Mouse (Mus musculus): ENCODE results near the gene Rnd1. TPM values are rescaled to one million over a fixed set of nuclear protein-coding genes. Genes with fewer than 3 reads are reported as not detected.

The Rnd1 gene
- 1 to 10 TPM; 3.8 to 5.4 TPM for total RNA-seq (2023)

DNA sequence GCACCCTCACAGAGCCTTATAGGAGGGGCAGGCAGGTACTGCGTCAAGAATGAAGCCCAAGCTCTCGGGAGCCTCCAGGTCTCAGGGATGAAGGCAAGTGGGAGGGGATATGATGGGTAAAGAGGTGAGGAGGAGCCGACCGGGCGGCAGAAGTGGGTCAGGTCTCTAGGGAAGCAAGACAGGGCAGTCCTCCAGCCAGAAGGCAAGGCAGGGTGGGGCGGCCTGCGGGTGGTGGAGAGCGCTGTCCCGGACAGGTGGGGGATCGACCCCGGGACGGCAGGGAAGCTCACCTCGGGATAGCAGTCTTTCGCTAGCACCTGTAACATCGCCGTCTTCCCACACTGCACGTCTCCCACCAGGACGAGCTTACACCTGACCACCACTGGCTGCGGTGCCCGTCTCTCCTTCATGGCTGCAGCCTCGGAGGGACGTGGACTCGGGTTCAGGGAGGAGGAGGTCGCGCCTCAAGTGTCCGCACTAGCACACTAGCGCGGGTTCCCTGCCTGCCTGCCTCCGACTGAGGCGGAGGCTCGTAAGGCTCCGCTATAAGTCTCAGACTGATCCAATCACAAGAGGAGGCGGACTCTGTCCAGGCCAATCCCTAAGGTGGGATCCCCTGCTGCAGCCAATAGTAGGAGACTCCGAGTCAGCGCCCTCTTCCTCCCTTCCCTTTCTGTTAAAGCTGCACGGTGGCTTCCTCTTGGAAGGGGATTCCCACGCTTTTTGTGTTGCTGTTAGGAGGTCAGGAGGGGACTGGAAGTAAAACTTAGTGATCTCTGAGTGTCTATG, at the start of gene Rnd1:
Gene Rnd1 (minus strand): TSS at position 522 of the 789 bp plus-strand sequence.

DNA sequence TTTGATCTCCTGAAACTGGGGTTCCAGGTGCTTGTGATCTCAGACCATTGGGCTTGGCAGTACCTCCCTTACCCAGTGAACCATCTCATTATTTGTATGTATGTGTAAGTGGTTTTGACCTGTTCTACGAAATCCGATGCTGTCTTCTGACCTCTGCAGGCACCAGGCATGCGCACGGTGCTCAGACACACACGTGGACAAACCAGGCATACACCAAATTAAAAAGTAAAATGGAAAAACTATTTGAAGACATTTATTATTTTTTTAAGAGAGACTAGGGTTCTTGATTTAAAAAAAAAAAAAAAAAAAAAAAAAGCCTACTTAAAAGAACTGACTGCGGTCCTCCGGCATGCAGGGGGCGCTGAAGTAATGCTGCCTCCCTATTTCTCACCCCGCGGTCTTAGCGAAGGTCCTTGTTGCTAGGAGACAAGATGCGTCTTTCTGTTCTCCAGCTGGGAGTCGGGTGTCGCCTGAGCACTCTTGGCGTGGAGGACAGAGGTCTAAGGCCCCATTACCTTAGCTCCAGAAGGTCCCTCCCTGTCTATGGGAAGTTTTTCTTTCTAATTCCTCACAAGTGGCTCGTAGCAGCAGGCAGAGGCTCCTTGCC, 30.6 kb upstream of the Rnd1 start, which contains the start of gene Ccdc65:
Gene Ccdc65 (plus strand): TSS at position 442 of the 607 bp plus-strand sequence.

DNA sequence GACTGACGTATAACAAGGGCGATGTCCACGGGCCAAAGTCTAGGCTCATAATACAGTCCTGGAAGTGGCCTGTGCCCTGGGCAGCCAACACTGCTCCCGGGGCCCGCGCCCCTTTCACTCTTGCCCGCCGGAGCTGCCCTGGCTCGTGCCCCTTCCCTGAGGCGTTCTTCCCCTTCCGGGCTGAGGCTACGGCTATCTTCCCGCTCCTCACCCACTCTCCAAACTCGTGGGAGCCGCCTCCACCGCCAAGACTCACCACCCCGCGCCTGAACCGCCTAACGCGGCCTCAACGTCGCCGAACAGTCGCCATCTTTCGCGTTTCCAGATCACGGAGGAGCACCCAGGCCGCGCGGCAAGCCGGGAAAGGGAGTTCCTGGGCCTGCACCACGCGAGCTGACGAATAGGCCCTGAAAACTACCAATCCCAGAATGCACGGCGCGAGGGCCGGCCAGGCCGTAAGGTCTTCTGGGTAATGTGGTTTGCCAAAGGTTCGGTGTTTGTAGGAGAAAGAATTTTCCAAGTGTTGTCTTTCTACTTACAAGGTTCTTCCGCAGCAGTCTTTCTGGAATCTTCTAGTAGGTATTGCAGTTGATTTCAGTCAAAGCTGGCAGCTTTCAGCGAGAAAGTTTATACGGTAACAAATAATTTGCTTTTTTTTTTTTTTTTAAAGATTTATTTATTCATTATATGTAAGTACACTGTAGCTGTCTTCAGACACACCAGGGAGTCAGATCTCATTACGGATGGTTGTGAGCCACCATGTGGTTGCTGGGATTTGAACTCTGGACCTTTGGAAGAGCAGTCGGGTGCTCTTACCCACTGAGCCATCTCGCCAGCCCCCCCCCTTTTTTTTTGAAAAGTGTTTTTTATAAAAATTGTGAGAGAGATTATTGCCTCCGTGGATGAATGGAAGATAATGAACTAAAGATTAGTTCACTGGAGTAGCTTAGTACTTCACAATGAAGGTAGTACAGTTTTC, 14.4 kb downstream of the Rnd1 start, which contains the start of gene Ddx23:
Gene Ddx23 (minus strand): TSS at position 328 of the 979 bp plus-strand sequence.

DNA sequence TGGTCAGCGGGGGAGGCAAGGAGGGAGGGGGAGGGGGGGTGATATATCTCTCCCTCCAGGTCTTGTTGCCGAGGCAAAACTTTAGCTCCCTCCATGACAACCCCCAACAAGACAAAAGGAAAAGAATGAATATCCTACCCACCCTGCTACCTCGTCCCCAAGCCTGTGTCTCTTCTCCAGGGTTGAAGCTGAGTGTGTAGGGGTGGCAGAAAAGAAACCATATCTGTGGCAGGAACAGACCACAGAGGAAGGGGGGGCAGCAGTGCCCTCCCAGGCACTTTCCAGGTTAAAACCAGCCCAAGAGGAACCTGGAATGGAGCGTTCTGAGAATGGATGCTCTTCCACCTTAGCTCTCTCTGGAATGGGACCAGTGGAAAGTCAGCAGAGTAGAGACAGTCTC, 46.7 kb downstream of the Rnd1 start, which contains the start of gene Cacnb3:
Gene Cacnb3 (plus strand): TSS at position 301 of the 400 bp plus-strand sequence.

Other genes starting within 250 kb of the Rnd1 start
- not detected for gene Olfr282, start 246.2 kb downstream of the Rnd1 start, total RNA-seq (2023)
- gene Olfr281, start 224.9 kb downstream of the Rnd1 start, total RNA-seq (2023), result not detected
- not detected for gene OR5BS1P, start 207.6 kb downstream of the Rnd1 start, total RNA-seq (2023)
- under 1 TPM in 1 of 2 experiments, not detected in 1; 0.73 TPM for gene Lalba, start 194.7 kb downstream of the Rnd1 start, total RNA-seq (2023)
- gene Olfr279, start 185.1 kb downstream of the Rnd1 start, total RNA-seq (2023), result not detected
- 10 to 100 TPM; 45.3 to 45.5 TPM for gene Kansl2, start 143.2 kb downstream of the Rnd1 start, total RNA-seq (2023)
- 10 to 100 TPM; 81.2 to 85.4 TPM for gene Ccnt1, start 106.5 kb downstream of the Rnd1 start, total RNA-seq (2023)
- gene 4930415O20Rik, start 106.5 kb downstream of the Rnd1 start, total RNA-seq (2023), result not detected
- 1 to 10 TPM; 3.5 to 4.2 TPM for gene Adcy6, start 67.4 kb downstream of the Rnd1 start, total RNA-seq (2023)
- gene Cacnb3, start 46.6 kb downstream of the Rnd1 start, total RNA-seq (2023), result 1 to 10 TPM; 4.1 to 4.7 TPM
- gene Ddx23, start 14.6 kb downstream of the Rnd1 start, total RNA-seq (2023), result 100 to 1,000 TPM in 1 of 2 experiments, 10 to 100 TPM in 1; 97.7 to 139 TPM
- not detected for gene Ccdc65, start 30.7 kb upstream of the Rnd1 start, total RNA-seq (2023)
- 1 to 10 TPM in 1 of 2 experiments, under 1 TPM in 1; 0.94 to 1.3 TPM for gene Fkbp11, start 50.7 kb upstream of the Rnd1 start, total RNA-seq (2023)
- gene Arf3, start 85.8 kb upstream of the Rnd1 start, total RNA-seq (2023), result 10 to 100 TPM; 85.4 to 92.2 TPM
- not detected for gene Wnt10b, start 100.7 kb upstream of the Rnd1 start, total RNA-seq (2023)
- gene Wnt1, start 112.4 kb upstream of the Rnd1 start, total RNA-seq (2023), result not detected
- gene Ddn, start 132.0 kb upstream of the Rnd1 start, total RNA-seq (2023), result not detected
- gene Prkag1, start 154.1 kb upstream of the Rnd1 start, total RNA-seq (2023), result 10 to 100 TPM; 54.0 to 54.3 TPM
- 100 to 1,000 TPM; 118 to 120 TPM for gene Kmt2d, start 193.7 kb upstream of the Rnd1 start, total RNA-seq (2023)
- gene Rhebl1, start 217.1 kb upstream of the Rnd1 start, total RNA-seq (2023), result 10 to 100 TPM in 1 of 2 experiments, 1 to 10 TPM in 1; 4.6 to 10.5 TPM
- not detected for gene Dhh, start 221.1 kb upstream of the Rnd1 start, total RNA-seq (2023)
- 100 to 1,000 TPM; 112 to 113 TPM for gene Lmbr1l, start 240.8 kb upstream of the Rnd1 start, total RNA-seq (2023)

Measured in monocyte, adult 59 days (primary cell).